Mouse (Mus musculus) CD4-positive, CD25-positive, alpha-beta regulatory T cell (primary cell): ENCODE data around the gene Tspyl4. TPM values are rescaled to one million over a fixed set of nuclear protein-coding genes. Genes with fewer than 3 reads are reported as not detected.

Experiments used
- polyA plus RNA-seq: library from polyadenylated mRNA; unstranded; fragments of 100-300 nt; shearing (Covaris generic); gene quantifications from one replicate; pipeline ENCODE4 v1.2.1, GENCODE M21; 2017

Tspyl4 gene
- 11.8 TPM for polyA plus RNA-seq

GRCm38 (mm10) chr10:34297299-34297979 lies at the start of gene Tspyl4:
Gene Tspyl4 (plus strand): TSS chr10:34297442.

GRCm38 (mm10) chr10:34281962-34282388 lies 15.3 kb upstream of the Tspyl4 start, which contains the start of gene Tspyl1:
Gene Tspyl1 (plus strand): TSS chr10:34282190.

Other genes starting within 250 kb of the Tspyl4 start
- not detected for gene Calhm5, start 200.9 kb upstream of the Tspyl4 start, polyA plus RNA-seq
- 44.5 TPM for gene Calhm6, start 169.5 kb upstream of the Tspyl4 start, polyA plus RNA-seq
- 4.0 TPM for gene Dse, start 89.7 kb upstream of the Tspyl4 start, polyA plus RNA-seq
- gene Tspyl1, start 15.3 kb upstream of the Tspyl4 start, polyA plus RNA-seq = 64.9 TPM
- 0.73 TPM for gene Col10a1, start 92.5 kb downstream of the Tspyl4 start, polyA plus RNA-seq
- 62.7 TPM for gene Nt5dc1, start 121.1 kb downstream of the Tspyl4 start, polyA plus RNA-seq
- gene Frk, start 186.0 kb downstream of the Tspyl4 start, polyA plus RNA-seq = 0.08 TPM